Mouse (Mus musculus): ENCODE results near the gene Rnf26.

Rnf26 gene

GRCm38 (mm10) chr9:44075276-44075995 is 37.9 kb downstream of the Rnf26 start:
- no peak for DNase-seq (ENCODE audit: low read depth, low spot score)

GRCm38 (mm10) chr9:44074395-44075275 is 38.7 kb downstream of the Rnf26 start:
- DNase-seq (ENCODE audit: low read depth, low spot score), result no peak

GRCm38 (mm10) chr9:44073115-44073514 is 40.2 kb downstream of the Rnf26 start:
- DNase-seq (ENCODE audit: low read depth, low spot score), result no peak

GRCm38 (mm10) chr9:44072599-44072915 is 40.8 kb downstream of the Rnf26 start:
- no peak for DNase-seq (ENCODE audit: low read depth, low spot score)

- DNase-seq (ENCODE audit: low read depth, low spot score), result no peak
Observed at GRCm38 (mm10) chr9:44071914-44072598, 41.3 kb downstream of the Rnf26 start.

- DNase-seq (ENCODE audit: low read depth, low spot score), result no peak
Observed at GRCm38 (mm10) chr9:44070844-44071231, 42.5 kb downstream of the Rnf26 start.

- DNase-seq (ENCODE audit: low read depth, low spot score), result no peak
Observed at GRCm38 (mm10) chr9:44070113-44070843, 43.0 kb downstream of the Rnf26 start.

GRCm38 (mm10) chr9:44069252-44069651 is 44.1 kb downstream of the Rnf26 start:
- DNase-seq (ENCODE audit: low read depth, low spot score), result no peak

GRCm38 (mm10) chr9:44067960-44068330 is 45.4 kb downstream of the Rnf26 start:
- DNase-seq (ENCODE audit: low read depth, low spot score), result no peak

- no peak for DNase-seq (ENCODE audit: low read depth, low spot score)
Observed at GRCm38 (mm10) chr9:44067241-44067959, 45.9 kb downstream of the Rnf26 start.

- peak; percentile 64 for DNase-seq (ENCODE audit: low read depth, low spot score)
Observed at GRCm38 (mm10) chr9:44066785-44067225, 46.5 kb downstream of the Rnf26 start, which contains the start of gene Usp2. Gene Usp2 (plus strand): TSS chr9:44067021.

GRCm38 (mm10) chr9:44065177-44065576 is 48.1 kb downstream of the Rnf26 start:
- no peak for DNase-seq (ENCODE audit: low read depth, low spot score)

GRCm38 (mm10) chr9:44058606-44059005 is 54.7 kb downstream of the Rnf26 start:
- no peak for DNase-seq (ENCODE audit: low read depth, low spot score)

- no peak for DNase-seq (ENCODE audit: low read depth, low spot score)
Observed at GRCm38 (mm10) chr9:44053936-44054335, 59.4 kb downstream of the Rnf26 start.

- DNase-seq (ENCODE audit: low read depth, low spot score), result no peak
Observed at GRCm38 (mm10) chr9:44052855-44053254, 60.5 kb downstream of the Rnf26 start.

GRCm38 (mm10) chr9:44049381-44050165 is 63.7 kb downstream of the Rnf26 start:
- DNase-seq (ENCODE audit: low read depth, low spot score), result no peak

- DNase-seq (ENCODE audit: low read depth, low spot score), result no peak
Observed at GRCm38 (mm10) chr9:44048541-44049380, 64.6 kb downstream of the Rnf26 start.

GRCm38 (mm10) chr9:44047571-44048490 is 65.5 kb downstream of the Rnf26 start:
- DNase-seq (ENCODE audit: low read depth, low spot score), result no peak
